Mouse (Mus musculus): ENCODE results near the gene Herc6. TPM values are rescaled to one million over a fixed set of nuclear protein-coding genes. Genes with fewer than 3 reads are reported as not detected.
A peak's percentile ranks its signal among the peaks of the same experiment; 100 is the strongest.

Herc6 gene
- polyA plus RNA-seq, 1 experiment = not detected

- Histone ChIP-seq H3K4me1 (ENCODE audit: control insufficient read depth, insufficient read depth, low read length) (no peaks in the 10 kb centered on the region), H3K27ac (ENCODE audit: insufficient read depth, low read depth, low read length) (no peak overlapping the region), H3K4me3 (ENCODE audit: insufficient read depth, low read depth, low read length) (no peak overlapping the region)
- WGBS = 91% methylated on average over 2 of the region's 2 CpGs
- TF ChIP-seq POLR2A (IDR thresholded peaks at IDR 0.05; ENCODE audit: insufficient read depth, low read depth, low read length) = no peak
- TF ChIP-seq CTCF (IDR thresholded peaks at IDR 0.05; ENCODE audit: insufficient read depth, low read depth, low read length) = no peak
These were observed 35.0 kb downstream of the Herc6 start for GRCm38 (mm10) chr6:57615788-57616187.

DNA sequence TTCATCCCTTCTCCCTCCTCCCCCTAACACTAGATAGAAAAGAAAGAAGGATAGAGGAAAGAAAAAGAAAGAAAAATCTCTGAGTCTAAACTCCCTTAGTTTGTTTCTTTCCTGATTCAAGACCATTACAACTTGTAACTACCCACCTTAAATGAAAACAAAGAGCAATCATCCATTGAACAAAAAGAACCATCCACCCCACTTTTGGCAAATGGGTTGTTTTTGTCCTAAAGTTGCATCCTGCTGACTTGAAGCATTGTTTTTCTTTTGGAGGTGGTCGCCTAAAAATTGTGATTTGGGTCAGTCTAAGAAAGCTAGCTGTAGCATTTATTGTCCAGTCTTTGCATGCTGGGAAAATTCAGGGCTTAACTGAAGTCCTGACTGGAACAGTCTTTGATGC lies 58.7 kb downstream of the Herc6 start:
- H3K4me1 ChIP-seq (ENCODE audit: control insufficient read depth, insufficient read depth, low read length) = peaks cover 3% of the 10 kb centered on the region
- no peak overlapping the region for H3K27ac ChIP-seq (ENCODE audit: insufficient read depth, low read depth, low read length)
- 39% methylated on average over 1 of the region's 1 CpGs for WGBS
- no peak overlapping the region for H3K4me3 ChIP-seq (ENCODE audit: insufficient read depth, low read depth, low read length)
- TF ChIP-seq CTCF (IDR thresholded peaks at IDR 0.05; ENCODE audit: insufficient read depth, low read depth, low read length) = no peak
- TF ChIP-seq POLR2A (IDR thresholded peaks at IDR 0.05; ENCODE audit: insufficient read depth, low read depth, low read length) = no peak

DNA sequence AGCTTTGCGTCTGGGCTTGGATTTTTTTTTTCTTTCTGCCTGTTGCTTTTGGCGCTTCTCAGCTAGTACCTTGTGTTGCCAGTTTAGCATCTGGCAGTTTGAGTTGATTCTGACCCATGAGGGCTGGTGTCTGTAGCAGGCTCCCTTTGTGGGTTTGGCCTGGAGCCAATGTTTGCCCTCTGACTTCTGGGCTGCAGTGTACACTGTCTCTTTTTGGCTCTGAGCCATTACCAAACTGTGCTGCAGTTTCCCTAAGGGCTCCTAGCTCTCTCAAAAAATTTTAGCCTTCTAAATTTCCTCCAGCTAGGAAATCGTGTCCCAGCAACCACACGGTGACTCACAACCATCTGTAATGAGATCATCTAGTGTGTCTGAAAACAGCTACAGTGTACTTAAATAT lies 61.0 kb downstream of the Herc6 start:
- WGBS = 12% methylated on average over 4 of the region's 4 CpGs
- Histone ChIP-seq H3K4me1 (ENCODE audit: control insufficient read depth, insufficient read depth, low read length) (peaks cover 3% of the 10 kb centered on the region), H3K4me3 (ENCODE audit: insufficient read depth, low read depth, low read length) (no peak overlapping the region), H3K27ac (ENCODE audit: insufficient read depth, low read depth, low read length) (peak overlapping the region; percentile 16; the same call in 1 of the 2 replicates)
- TF ChIP-seq CTCF (IDR thresholded peaks at IDR 0.05; ENCODE audit: insufficient read depth, low read depth, low read length) (no peak), POLR2A (IDR thresholded peaks at IDR 0.05; ENCODE audit: insufficient read depth, low read depth, low read length) (no peak)

GRCm38 (mm10) chr6:57647256-57647655 lies 66.5 kb downstream of the Herc6 start:
- H3K27ac ChIP-seq (ENCODE audit: insufficient read depth, low read depth, low read length) = no peak overlapping the region
- TF ChIP-seq CTCF (IDR thresholded peaks at IDR 0.05; ENCODE audit: insufficient read depth, low read depth, low read length) (no peak), POLR2A (IDR thresholded peaks at IDR 0.05; ENCODE audit: insufficient read depth, low read depth, low read length) (no peak)
- WGBS = 54% methylated on average over 1 of the region's 1 CpGs
- no peak overlapping the region for H3K4me3 ChIP-seq (ENCODE audit: insufficient read depth, low read depth, low read length)
- H3K4me1 ChIP-seq (ENCODE audit: control insufficient read depth, insufficient read depth, low read length) = no peaks in the 10 kb centered on the region

DNA sequence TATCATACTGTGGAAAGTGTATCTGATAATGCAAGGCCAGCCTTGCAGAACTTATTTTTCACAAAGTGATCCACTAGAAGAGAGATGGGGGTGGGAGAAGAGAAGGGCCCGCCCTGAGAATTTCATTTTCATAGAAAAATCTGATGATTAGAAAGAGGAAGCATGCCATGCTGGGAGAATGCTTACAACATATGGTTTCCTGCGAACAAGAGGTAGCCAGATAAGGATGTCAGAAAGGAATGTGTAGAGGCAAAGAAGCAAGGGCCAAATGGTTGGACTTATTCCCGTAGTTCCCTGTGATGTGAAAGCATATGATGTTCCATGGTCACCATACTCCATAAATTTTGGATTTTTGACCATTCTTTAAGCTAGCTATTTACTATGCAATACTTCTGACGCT lies 80.5 kb downstream of the Herc6 start:
- Histone ChIP-seq H3K4me3 (ENCODE audit: insufficient read depth, low read depth, low read length) (no peak overlapping the region), H3K4me1 (ENCODE audit: control insufficient read depth, insufficient read depth, low read length) (no peaks in the 10 kb centered on the region), H3K27ac (ENCODE audit: insufficient read depth, low read depth, low read length) (no peak overlapping the region)
- TF ChIP-seq CTCF (IDR thresholded peaks at IDR 0.05; ENCODE audit: insufficient read depth, low read depth, low read length) (no peak), POLR2A (IDR thresholded peaks at IDR 0.05; ENCODE audit: insufficient read depth, low read depth, low read length) (no peak)
- 91% methylated on average over 4 of the region's 4 CpGs for WGBS

- Histone ChIP-seq H3K4me3 (ENCODE audit: insufficient read depth, low read depth, low read length) (no peak overlapping the region), H3K27ac (ENCODE audit: insufficient read depth, low read depth, low read length) (no peak overlapping the region), H3K4me1 (ENCODE audit: control insufficient read depth, insufficient read depth, low read length) (no peaks in the 10 kb centered on the region)
- 62% methylated on average over 1 of the region's 1 CpGs for WGBS
- TF ChIP-seq POLR2A (IDR thresholded peaks at IDR 0.05; ENCODE audit: insufficient read depth, low read depth, low read length) = no peak
- no peak for TF ChIP-seq CTCF (IDR thresholded peaks at IDR 0.05; ENCODE audit: insufficient read depth, low read depth, low read length)
These were observed 103.4 kb downstream of the Herc6 start for GRCm38 (mm10) chr6:57684156-57684555.

DNA sequence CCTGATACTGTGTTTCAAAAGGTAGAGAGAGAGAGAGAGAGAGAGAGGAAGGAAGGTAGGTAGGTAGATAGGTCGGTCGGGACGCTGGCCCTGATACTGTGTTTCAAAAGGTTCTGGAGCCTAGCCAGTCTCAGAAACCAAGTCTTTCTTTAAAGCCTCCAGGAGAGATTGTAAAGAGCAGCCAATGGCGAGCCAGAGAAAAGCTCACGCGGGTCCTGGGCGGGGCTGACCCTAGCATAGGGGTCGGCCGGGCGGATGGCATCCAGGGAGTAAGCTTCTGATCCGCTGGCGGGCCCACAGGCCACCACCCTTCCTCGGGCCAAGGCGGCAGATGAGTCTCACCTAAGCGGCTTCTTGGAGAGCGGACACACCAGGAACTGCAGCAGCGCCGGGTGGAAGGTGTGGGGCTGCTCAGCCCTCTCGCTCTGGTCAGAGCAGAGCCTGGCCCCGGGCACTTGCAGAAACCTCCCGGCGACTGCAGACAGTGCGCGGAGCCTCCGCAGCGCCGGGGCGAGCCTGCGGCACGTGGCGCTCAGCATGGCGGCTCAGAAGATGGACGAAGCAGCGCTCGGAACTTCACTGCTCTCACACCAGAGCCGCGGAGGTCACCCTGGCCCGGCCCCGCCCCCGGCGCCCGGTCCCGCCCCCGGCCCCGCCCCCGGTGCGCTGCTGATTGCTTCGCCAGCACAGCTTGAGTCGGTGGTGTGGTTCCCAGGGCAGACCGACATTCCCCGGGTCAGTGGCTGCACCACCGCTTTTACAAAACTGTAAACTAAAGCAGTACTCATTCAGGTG lies 110.9 kb downstream of the Herc6 start, which contains the start of gene Pyurf:
Pyurf (minus strand) TSS at position 612 of the 795 bp plus-strand sequence.
- WGBS = under 1% methylated on average over 51 of the region's 52 CpGs
- TF ChIP-seq POLR2A (IDR thresholded peaks at IDR 0.05; ENCODE audit: insufficient read depth, low read depth, low read length) = peak; percentile 77
- TF ChIP-seq CTCF (IDR thresholded peaks at IDR 0.05; ENCODE audit: insufficient read depth, low read depth, low read length) = no peak

GRCm38 (mm10) chr6:57693116-57693515 lies 112.3 kb downstream of the Herc6 start:
- Histone ChIP-seq H3K4me3 (ENCODE audit: insufficient read depth, low read depth, low read length) (no peak overlapping the region), H3K27ac (ENCODE audit: insufficient read depth, low read depth, low read length) (no peak overlapping the region), H3K4me1 (ENCODE audit: control insufficient read depth, insufficient read depth, low read length) (no peaks in the 10 kb centered on the region)
- 93% methylated on average over 3 of the region's 3 CpGs for WGBS
- TF ChIP-seq POLR2A (IDR thresholded peaks at IDR 0.05; ENCODE audit: insufficient read depth, low read depth, low read length) (no peak), CTCF (IDR thresholded peaks at IDR 0.05; ENCODE audit: insufficient read depth, low read depth, low read length) (no peak)

More for the DNA sequence above, 110.9 kb downstream of the Herc6 start, which contains the start of gene Pyurf:
- Histone ChIP-seq H3K4me3 (ENCODE audit: insufficient read depth, low read depth, low read length) (peak within 1 kb of the TSS; percentile 93), H3K27ac (ENCODE audit: insufficient read depth, low read depth, low read length) (peak within 1 kb of the TSS; percentile 97), H3K4me1 (ENCODE audit: control insufficient read depth, insufficient read depth, low read length) (no peaks in the 10 kb centered on the region)

DNA sequence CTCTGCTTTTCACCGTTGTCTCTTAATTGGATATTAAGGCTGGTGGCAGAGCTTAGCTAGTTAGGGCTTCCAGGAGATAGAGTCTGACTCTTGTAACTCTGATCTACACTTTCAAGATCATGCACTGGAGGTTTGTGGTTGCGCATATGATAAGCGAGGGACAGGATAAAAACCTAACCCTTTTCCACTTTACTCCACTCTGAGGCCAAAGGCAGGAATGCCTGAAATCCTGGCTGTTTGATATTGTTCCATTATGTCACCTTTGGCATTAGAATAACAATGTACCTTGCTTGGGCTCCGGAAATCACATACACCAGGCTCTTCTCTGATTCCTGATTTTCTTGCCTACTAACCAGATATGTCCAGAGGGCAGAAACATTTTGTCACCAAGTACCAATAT lies 120.9 kb downstream of the Herc6 start:
- WGBS = 40% methylated on average over 4 of the region's 4 CpGs
- no peaks in the 10 kb centered on the region for H3K4me1 ChIP-seq (ENCODE audit: control insufficient read depth, insufficient read depth, low read length)
- TF ChIP-seq POLR2A (IDR thresholded peaks at IDR 0.05; ENCODE audit: insufficient read depth, low read depth, low read length) (no peak), CTCF (IDR thresholded peaks at IDR 0.05; ENCODE audit: insufficient read depth, low read depth, low read length) (no peak)
- H3K4me3 ChIP-seq (ENCODE audit: insufficient read depth, low read depth, low read length) = no peak overlapping the region
- H3K27ac ChIP-seq (ENCODE audit: insufficient read depth, low read depth, low read length) = peak overlapping the region; percentile 77

Measured in olfactory bulb, adult 2 months (tissue).